Mouse (Mus musculus): ENCODE measurements around the gene Tcp1. TPM values are rescaled to one million over a fixed set of nuclear protein-coding genes. Genes with fewer than 3 reads are reported as not detected.
A peak's percentile ranks its signal among the peaks of the same experiment; 100 is the strongest.
"Not testable (repeated sequence)": the region's sequence is repeated elsewhere in the genome, so short reads cannot be mapped to it uniquely, and the experiment has no call there.

Tcp1 gene
- polyA plus RNA-seq, 1 experiment: 266 TPM

DNA sequence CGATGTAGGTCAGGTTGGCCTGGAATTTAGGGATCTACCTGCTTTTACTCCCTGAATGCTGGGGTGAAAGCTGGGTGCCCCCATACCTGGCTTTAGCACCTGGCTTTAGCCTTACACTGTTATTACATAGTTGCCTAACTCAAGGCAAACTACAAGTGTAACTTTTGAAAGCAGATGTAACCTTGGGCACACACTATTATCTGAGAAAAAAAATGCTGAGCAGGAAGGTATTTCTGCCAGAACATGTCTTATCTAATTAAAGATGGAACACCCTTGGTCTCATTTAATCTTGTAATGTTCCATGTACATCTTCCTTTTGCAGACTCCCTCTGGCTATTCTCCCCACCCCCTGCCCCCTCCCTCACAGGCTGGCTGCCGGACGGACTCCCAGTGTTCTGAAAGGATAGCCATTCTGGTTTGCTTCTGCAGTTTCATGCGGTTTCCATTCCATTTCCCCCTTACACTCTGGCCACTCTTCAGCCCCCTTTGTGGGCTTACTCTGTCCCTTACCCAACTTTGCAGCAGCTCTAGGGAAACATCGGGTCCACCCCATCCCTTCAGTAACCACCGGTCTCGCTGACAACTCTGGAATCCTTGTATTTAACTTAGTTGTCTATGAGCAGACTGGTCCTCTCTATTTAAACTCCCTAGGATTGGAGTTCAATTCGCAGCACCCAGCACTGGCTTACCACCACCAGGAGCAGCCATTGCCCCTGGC, 26.2 kb downstream of the Tcp1 start:
- Histone ChIP-seq H3K36me3 (ENCODE audit: control insufficient read depth, insufficient read depth) (peaks cover 29% of the 10 kb centered on the region), H3K27me3 (ENCODE audit: control insufficient read depth, insufficient read depth, insufficient read length) (no peaks in the 10 kb centered on the region), H3K79me2 (ENCODE audit: control insufficient read depth, insufficient read depth) (no peaks in the 10 kb centered on the region), H3K4me3 (ENCODE audit: insufficient read depth, poor library complexity, severe bottlenecking) (no peak overlapping the region), H3K79me3 (ENCODE audit: low read depth) (no peaks in the 10 kb centered on the region), H3ac (ENCODE audit: control insufficient read depth, insufficient read length, low read depth) (no peak overlapping the region)
- TF ChIP-seq CEBPB (IDR thresholded peaks at IDR 0.05; ENCODE audit: low read depth): no peak
- TF ChIP-seq MYOD1 (IDR thresholded peaks at IDR 0.05; ENCODE audit: control insufficient read depth, insufficient read length, low read depth): no peak
- no peak for TF ChIP-seq FOSL1 (IDR thresholded peaks at IDR 0.05; ENCODE audit: insufficient read depth, low read length, poor library complexity, severe bottlenecking)
- no peak for TF ChIP-seq USF1 (IDR thresholded peaks at IDR 0.05; ENCODE audit: low read depth)
- no peak for TF ChIP-seq CTCF (IDR thresholded peaks at IDR 0.05; ENCODE audit: control insufficient read depth, insufficient read depth, insufficient read length)
- TF ChIP-seq MAX (IDR thresholded peaks at IDR 0.05): no peak
- no peak for TF ChIP-seq MYOG (IDR thresholded peaks at IDR 0.05; ENCODE audit: control insufficient read depth, extremely low read depth, insufficient read length)

DNA sequence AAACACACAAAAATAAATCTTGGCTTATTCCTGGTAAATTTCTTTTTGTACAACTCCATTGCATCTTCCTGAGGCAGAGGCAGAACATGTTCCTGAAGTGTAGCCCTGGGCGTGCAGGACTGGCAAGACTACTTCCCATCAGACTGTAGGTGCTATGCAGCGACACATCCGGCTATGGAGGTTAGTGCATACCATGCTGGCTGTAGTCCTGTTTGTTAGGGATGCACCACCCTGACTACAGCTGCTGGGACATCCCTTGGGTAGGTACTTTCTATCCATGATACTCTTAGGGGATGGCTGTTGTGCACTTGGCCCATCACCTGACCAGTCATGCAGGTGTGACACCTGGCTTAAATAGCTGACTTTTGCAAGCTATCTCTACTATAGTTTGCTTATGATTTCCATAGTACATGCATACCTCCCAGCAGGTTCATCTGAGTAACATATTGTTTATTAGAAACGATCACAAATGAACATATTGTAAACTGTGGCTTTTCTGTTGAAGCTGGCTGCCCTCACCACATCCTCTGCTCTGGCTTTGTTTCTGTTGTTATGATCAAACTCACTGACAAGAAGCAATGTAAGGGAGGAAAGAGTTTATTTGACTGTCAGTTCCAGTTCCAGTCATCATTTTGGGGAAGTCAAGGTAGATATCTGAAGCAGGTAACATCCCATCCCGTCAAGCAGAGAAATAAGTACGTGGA, 27.1 kb downstream of the Tcp1 start:
- Histone ChIP-seq H3K79me3 (ENCODE audit: low read depth) (no peaks in the 10 kb centered on the region), H3ac (ENCODE audit: control insufficient read depth, insufficient read length, low read depth) (no peak overlapping the region), H3K27me3 (ENCODE audit: control insufficient read depth, insufficient read depth, insufficient read length) (no peaks in the 10 kb centered on the region), H3K4me3 (ENCODE audit: insufficient read depth, poor library complexity, severe bottlenecking) (no peak overlapping the region), H3K79me2 (ENCODE audit: control insufficient read depth, insufficient read depth) (no peaks in the 10 kb centered on the region), H3K36me3 (ENCODE audit: control insufficient read depth, insufficient read depth) (peaks cover 29% of the 10 kb centered on the region)
- TF ChIP-seq MAX (IDR thresholded peaks at IDR 0.05) (no peak), USF1 (IDR thresholded peaks at IDR 0.05; ENCODE audit: low read depth) (no peak), CTCF (IDR thresholded peaks at IDR 0.05; ENCODE audit: control insufficient read depth, insufficient read depth, insufficient read length) (no peak), CEBPB (IDR thresholded peaks at IDR 0.05; ENCODE audit: low read depth) (no peak), MYOG (IDR thresholded peaks at IDR 0.05; ENCODE audit: control insufficient read depth, extremely low read depth, insufficient read length) (no peak), MYOD1 (IDR thresholded peaks at IDR 0.05; ENCODE audit: control insufficient read depth, insufficient read length, low read depth) (no peak), FOSL1 (IDR thresholded peaks at IDR 0.05; ENCODE audit: insufficient read depth, low read length, poor library complexity, severe bottlenecking) (no peak)

DNA sequence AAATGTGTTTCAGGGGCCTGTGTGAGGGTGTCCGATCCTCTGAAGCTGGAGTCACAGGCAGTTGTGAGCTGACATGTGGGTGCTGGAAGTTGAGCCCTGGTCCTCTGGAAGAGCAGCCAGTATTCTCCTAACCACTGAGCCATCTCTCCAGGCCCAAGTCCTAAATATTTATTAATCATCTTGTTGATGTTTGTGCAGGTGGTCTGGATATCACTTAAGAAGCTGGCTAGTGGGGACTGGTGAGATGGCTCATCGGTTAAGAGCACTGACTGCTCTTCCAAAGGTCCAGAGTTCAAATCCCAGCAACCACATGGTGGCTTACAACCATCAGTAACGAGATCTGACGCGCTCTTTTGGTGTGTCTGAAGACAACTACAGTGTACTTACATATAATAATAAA, 34.2 kb downstream of the Tcp1 start:
- no peak for TF ChIP-seq CTCF (IDR thresholded peaks at IDR 0.05; ENCODE audit: control insufficient read depth, insufficient read depth, insufficient read length)
- no peak for TF ChIP-seq USF1 (IDR thresholded peaks at IDR 0.05; ENCODE audit: low read depth)
- no peak for TF ChIP-seq MYOG (IDR thresholded peaks at IDR 0.05; ENCODE audit: control insufficient read depth, extremely low read depth, insufficient read length)
- TF ChIP-seq CEBPB (IDR thresholded peaks at IDR 0.05; ENCODE audit: low read depth): no peak
- no peak for TF ChIP-seq FOSL1 (IDR thresholded peaks at IDR 0.05; ENCODE audit: insufficient read depth, low read length, poor library complexity, severe bottlenecking)
- no peak for TF ChIP-seq MYOD1 (IDR thresholded peaks at IDR 0.05; ENCODE audit: control insufficient read depth, insufficient read length, low read depth)
- no peak for TF ChIP-seq MAX (IDR thresholded peaks at IDR 0.05)
- Histone ChIP-seq H3K79me3 (ENCODE audit: low read depth) (no peaks in the 10 kb centered on the region), H3K36me3 (ENCODE audit: control insufficient read depth, insufficient read depth) (peaks cover 38% of the 10 kb centered on the region), H3K79me2 (ENCODE audit: control insufficient read depth, insufficient read depth) (no peaks in the 10 kb centered on the region), H3K4me3 (ENCODE audit: insufficient read depth, poor library complexity, severe bottlenecking) (no peak overlapping the region), H3K27me3 (ENCODE audit: control insufficient read depth, insufficient read depth, insufficient read length) (no peaks in the 10 kb centered on the region), H3ac (ENCODE audit: control insufficient read depth, insufficient read length, low read depth) (no peak overlapping the region)

DNA sequence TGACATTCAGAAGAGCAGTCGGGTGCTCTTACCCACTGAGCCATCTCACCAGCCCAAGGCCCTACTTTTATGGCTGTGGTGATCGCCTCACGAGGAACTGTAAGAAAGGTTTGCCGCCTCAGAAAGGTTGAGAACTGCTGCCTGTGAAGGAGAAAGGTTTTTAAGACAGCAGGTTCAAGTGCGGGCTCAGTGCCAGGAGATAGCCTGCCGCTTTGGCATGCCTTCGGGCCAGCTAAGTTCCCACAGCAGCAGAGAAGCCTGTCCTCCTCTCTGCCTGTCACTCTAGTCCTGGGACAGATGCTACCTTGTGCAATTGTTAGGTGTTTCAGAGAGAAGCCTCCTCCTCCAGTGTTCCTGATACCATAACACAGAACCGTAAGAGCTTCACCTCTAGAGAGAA, 41.2 kb downstream of the Tcp1 start:
- Histone ChIP-seq H3K27me3 (ENCODE audit: control insufficient read depth, insufficient read depth, insufficient read length) (no peaks in the 10 kb centered on the region), H3K36me3 (ENCODE audit: control insufficient read depth, insufficient read depth) (peaks cover 15% of the 10 kb centered on the region), H3K79me3 (ENCODE audit: low read depth) (no peaks in the 10 kb centered on the region), H3K4me3 (ENCODE audit: insufficient read depth, poor library complexity, severe bottlenecking) (no peak overlapping the region), H3K79me2 (ENCODE audit: control insufficient read depth, insufficient read depth) (no peaks in the 10 kb centered on the region), H3ac (ENCODE audit: control insufficient read depth, insufficient read length, low read depth) (no peak overlapping the region)
- TF ChIP-seq CTCF (IDR thresholded peaks at IDR 0.05; ENCODE audit: control insufficient read depth, insufficient read depth, insufficient read length): no peak
- TF ChIP-seq MYOG (IDR thresholded peaks at IDR 0.05; ENCODE audit: control insufficient read depth, extremely low read depth, insufficient read length): no peak

DNA sequence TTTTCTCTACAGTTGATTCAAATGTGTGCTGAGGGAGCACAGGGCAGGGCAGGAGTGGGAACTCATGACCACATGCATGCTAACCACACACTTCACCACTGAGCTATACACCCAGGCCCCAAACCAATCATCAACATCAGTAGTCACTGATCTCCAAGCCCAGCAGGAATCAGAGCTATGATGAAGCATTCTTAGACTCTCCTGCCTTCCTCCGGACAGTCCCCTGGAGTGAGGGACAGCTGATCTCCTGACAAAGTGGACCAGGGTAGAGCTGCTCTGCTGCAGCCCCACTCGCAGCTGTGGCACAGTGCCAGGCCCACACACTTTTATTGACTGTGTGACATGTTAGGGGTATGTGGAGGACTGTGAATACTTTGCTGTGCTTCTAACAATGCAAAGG, 43.9 kb downstream of the Tcp1 start:
- H3K79me2 ChIP-seq (ENCODE audit: control insufficient read depth, insufficient read depth); H3ac ChIP-seq (ENCODE audit: control insufficient read depth, insufficient read length, low read depth); H3K4me3 ChIP-seq (ENCODE audit: insufficient read depth, poor library complexity, severe bottlenecking); H3K27me3 ChIP-seq (ENCODE audit: control insufficient read depth, insufficient read depth, insufficient read length); H3K79me3 ChIP-seq (ENCODE audit: low read depth): not testable (repeated sequence)
- peaks cover 15% of the 10 kb centered on the region for H3K36me3 ChIP-seq (ENCODE audit: control insufficient read depth, insufficient read depth)

DNA sequence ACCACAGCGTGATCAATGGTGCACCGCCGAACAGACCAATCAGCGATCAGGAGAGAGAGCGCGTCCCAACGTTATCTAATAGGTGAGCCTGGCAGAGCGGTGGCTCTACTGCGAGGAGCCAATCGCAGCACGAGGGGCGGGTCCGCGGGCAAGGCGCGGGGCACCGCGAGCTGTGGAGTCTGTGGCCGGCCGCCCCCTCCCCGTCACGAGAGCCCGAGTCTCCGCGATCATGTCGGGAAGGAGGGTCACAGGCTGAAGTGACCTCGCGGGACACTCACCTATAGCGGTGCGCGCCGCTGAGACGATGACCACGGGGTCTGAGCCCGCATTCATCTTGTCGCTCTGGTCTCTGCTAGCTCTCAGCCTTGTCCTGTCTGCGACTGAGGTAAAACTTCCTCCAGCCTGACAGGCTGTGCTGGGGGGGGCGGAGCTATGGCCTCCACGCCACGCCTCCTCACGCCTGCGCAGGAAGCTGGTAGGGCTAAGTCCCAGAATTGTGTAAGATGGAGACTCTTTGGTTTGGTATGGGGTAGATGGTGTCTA, 44.9 kb downstream of the Tcp1 start, which contains the start of gene Acat2:
Gene Acat2, minus strand, starts transcription at position 417 of the 543 bp plus-strand sequence.
- H3K79me3 ChIP-seq (ENCODE audit: low read depth): no peaks in the 10 kb centered on the region
- peaks cover 15% of the 10 kb centered on the region for H3K36me3 ChIP-seq (ENCODE audit: control insufficient read depth, insufficient read depth)
- TF ChIP-seq MYOG (IDR thresholded peaks at IDR 0.05; ENCODE audit: control insufficient read depth, extremely low read depth, insufficient read length): no peak
- no peak for TF ChIP-seq MAX (IDR thresholded peaks at IDR 0.05)
- TF ChIP-seq USF1 (IDR thresholded peaks at IDR 0.05; ENCODE audit: low read depth): no peak
- no peak for TF ChIP-seq CEBPB (IDR thresholded peaks at IDR 0.05; ENCODE audit: low read depth)
- no peak for TF ChIP-seq CTCF (IDR thresholded peaks at IDR 0.05; ENCODE audit: control insufficient read depth, insufficient read depth, insufficient read length)
- TF ChIP-seq FOSL1 (IDR thresholded peaks at IDR 0.05; ENCODE audit: insufficient read depth, low read length, poor library complexity, severe bottlenecking): no peak
- no peak for TF ChIP-seq MYOD1 (IDR thresholded peaks at IDR 0.05; ENCODE audit: control insufficient read depth, insufficient read length, low read depth)
- H3K27me3 ChIP-seq (ENCODE audit: control insufficient read depth, insufficient read depth, insufficient read length): no peaks in the 10 kb centered on the region
- no peaks in the 10 kb centered on the region for H3K79me2 ChIP-seq (ENCODE audit: control insufficient read depth, insufficient read depth)
- H3ac ChIP-seq (ENCODE audit: control insufficient read depth, insufficient read length, low read depth): peak within 1 kb of the TSS; percentile 88
- peak within 1 kb of the TSS; percentile 49 for H3K4me3 ChIP-seq (ENCODE audit: insufficient read depth, poor library complexity, severe bottlenecking)

Measured in C2C12 (cell line).